Mouse (Mus musculus): Measurements from ENCODE around the gene Tmem252.

Tmem252 gene

GRCm38 (mm10) chr19:24724362-24724761 is 50.6 kb downstream of the Tmem252 start:
- no peak for DNase-seq (ENCODE audit: low spot score in 2 of 2)

- DNase-seq (ENCODE audit: low spot score in 2 of 2) = no peak
Observed at GRCm38 (mm10) chr19:24730661-24731060, 56.9 kb downstream of the Tmem252 start.
